Mouse (Mus musculus) ES-Bruce4 (cell line): ENCODE measurements around the gene Alkbh1.

Source experiments
- CTCF ChIP-seq: IDR thresholded peaks from one replicate; pipeline ENCODE4 v1.8.1; 2011; ENCODE audit warnings: low read depth, low read length
- POLR2A ChIP-seq: IDR thresholded peaks from one replicate; pipeline ENCODE4 v1.8.1; 2011; ENCODE audit warnings: low read length; ENCODE audit not compliant: insufficient read depth

- TF ChIP-seq POLR2A (no peak), CTCF (no peak)
These were observed 30.9 kb upstream of the Alkbh1 start for GRCm38 (mm10) chr12:87474756-87475155.
